Mouse (Mus musculus) bone marrow macrophage, adult 2 months (primary cell): ENCODE data around the gene 1700012B09Rik.

Experiments
- CTCF ChIP-seq: IDR thresholded peaks from 2 replicates; pipeline ENCODE4 v1.5.1; 2012; ENCODE audit warnings: low read depth, mild to moderate bottlenecking, low read length, moderate library complexity
- POLR2A ChIP-seq: IDR thresholded peaks from 2 replicates; pipeline ENCODE4 v1.6.1; 2012; ENCODE audit warnings: mild to moderate bottlenecking, low read depth, low read length, borderline replicate concordance

DNA sequence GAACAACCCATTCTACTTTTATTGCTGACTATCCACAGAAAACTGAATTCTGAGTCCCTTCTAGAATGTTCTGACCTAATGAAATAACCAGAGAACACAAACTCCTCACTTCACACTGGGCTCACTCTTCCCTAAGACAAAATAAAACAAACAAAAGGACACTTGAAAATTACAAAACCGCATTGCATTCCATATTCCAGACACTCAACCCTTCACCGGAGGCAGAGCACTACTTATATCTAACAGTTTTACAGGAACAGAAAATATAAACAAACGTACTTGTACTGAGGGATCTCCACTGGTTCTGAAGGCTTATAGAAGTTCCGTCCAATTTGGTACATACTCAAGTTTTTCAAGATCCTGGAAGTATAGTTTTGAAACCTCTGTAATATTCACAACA lies 42.5 kb downstream of the 1700012B09Rik start:
- TF ChIP-seq CTCF (no peak), POLR2A (no peak)
